Comparison of ENCODE assay signal across 9 mouse cellular contexts in the genomic region with DNA sequence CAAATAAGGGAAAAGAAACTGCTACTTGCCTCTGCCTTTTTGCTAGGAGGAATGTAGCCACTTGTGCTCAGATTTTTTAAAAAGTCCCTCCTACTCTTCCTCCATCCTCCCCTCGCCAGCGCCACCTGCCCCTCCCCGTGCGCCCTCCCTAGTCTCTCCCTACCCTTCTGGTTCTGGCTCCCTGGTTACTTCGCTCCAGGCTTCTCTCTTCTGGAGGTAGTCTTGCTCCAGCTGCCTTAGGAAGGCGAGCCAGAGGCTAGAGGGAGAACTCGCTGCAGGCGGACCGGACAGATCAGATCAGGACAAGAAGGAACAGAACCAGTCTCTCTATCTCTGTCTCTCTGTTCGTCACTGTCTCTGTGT. TPM values are rescaled to one million over a fixed set of nuclear protein-coding genes. Genes with fewer than 3 reads are reported as not detected.
DNase-seq lines count a peak whose midpoint lies in the region; ATAC-seq lines count a peak whose summit lies in the region.
"Had no signal": no experiment of that assay in that cellular context is flagged by ENCODE, and none has a peak within 500 bp of the region (broad histone marks: within the 10 kb centered on the region; RNA-seq: fewer than 3 reads in every experiment).

A gene (plus strand): TSS at position 152 of the 363 bp plus-strand sequence.

- no peak for DNase-seq in heart, postnatal 4 days
- DNase-seq in embryonic facial prominence, embryonic 10.5 days (ENCODE audit: low spot score) = peak; percentile 43
- DNase-seq in left cerebral cortex, postnatal 4 days = no peak
- no peak for DNase-seq in natural killer cell, adult 2 months (ENCODE audit: low spot score in 2 of 2)
- no peak for DNase-seq in thymus, postnatal 4 days

- intact Hi-C loops in left cerebral cortex, postnatal 4 days (cut with DNase I) = no loop called here

- H3K4me2 ChIP-seq in heart, embryonic 15.5 days = peak within 1 kb of the TSS; percentile 99
- H3K4me2 ChIP-seq in hindbrain, embryonic 12.5 days (replicated peaks) = peak within 1 kb of the TSS; percentile 100
- peak within 1 kb of the TSS; percentile 99 for H3K4me2 ChIP-seq in midbrain, embryonic 13.5 days (replicated peaks)

- peaks cover 62% of the 10 kb centered on the region for H3K27me3 ChIP-seq in heart, embryonic 15.5 days
- H3K27me3 ChIP-seq in embryonic facial prominence, embryonic 10.5 days (replicated peaks; ENCODE audit: low read depth, poor library complexity, severe bottlenecking) = peaks cover 71% of the 10 kb centered on the region
- peaks cover 55% of the 10 kb centered on the region for H3K27me3 ChIP-seq in hindbrain, embryonic 12.5 days
- peaks cover 46% of the 10 kb centered on the region for H3K27me3 ChIP-seq in midbrain, embryonic 13.5 days
- H3K27me3 ChIP-seq: Patski had no signal

- peaks cover 12% of the 10 kb centered on the region for H3K4me1 ChIP-seq in heart, embryonic 15.5 days (replicated peaks)
- H3K4me1 ChIP-seq in embryonic facial prominence, embryonic 10.5 days = peaks cover 30% of the 10 kb centered on the region
- H3K4me1 ChIP-seq in hindbrain, embryonic 12.5 days = peaks cover 11% of the 10 kb centered on the region
- H3K4me1 ChIP-seq in midbrain, embryonic 13.5 days (replicated peaks) = peaks cover 17% of the 10 kb centered on the region

- H3K9me3 ChIP-seq in heart, embryonic 15.5 days (replicated peaks) = no peaks in the 10 kb centered on the region
- H3K9me3 ChIP-seq in embryonic facial prominence, embryonic 10.5 days = no peaks in the 10 kb centered on the region
- no peaks in the 10 kb centered on the region for H3K9me3 ChIP-seq in hindbrain, embryonic 12.5 days (replicated peaks)
- no peaks in the 10 kb centered on the region for H3K9me3 ChIP-seq in midbrain, embryonic 13.5 days

- ATAC-seq in heart, embryonic 15.5 days (replicated peaks; ENCODE audit: insufficient number of reproducible peaks, insufficient read depth, low FRiP score, low read depth) = 0 out of 2 replicates have a peak, but pooled peaks have one; percentile 35
- ATAC-seq in hindbrain, embryonic 12.5 days (ENCODE audit: low FRiP score) = peak; percentile 45
- ATAC-seq in midbrain, embryonic 13.5 days = peak; percentile 51

- WGBS in heart, embryonic 15.5 days = 3% methylated on average over 10 of the region's 10 CpGs
- 2% methylated on average over 10 of the region's 10 CpGs for WGBS in embryonic facial prominence, embryonic 10.5 days
- 4% methylated on average over 10 of the region's 10 CpGs for WGBS in hindbrain, embryonic 12.5 days
- WGBS in midbrain, embryonic 13.5 days = 1% methylated on average over 10 of the region's 10 CpGs

- no peak within 1 kb of the TSS for H3K27ac ChIP-seq in heart, embryonic 15.5 days
- peak within 1 kb of the TSS; percentile 40 for H3K27ac ChIP-seq in embryonic facial prominence, embryonic 10.5 days (replicated peaks)
- no peak within 1 kb of the TSS for H3K27ac ChIP-seq in hindbrain, embryonic 12.5 days
- H3K27ac ChIP-seq in midbrain, embryonic 13.5 days = no peak within 1 kb of the TSS

- peak within 1 kb of the TSS; percentile 49; the same call in 1 of the 2 replicates for H3K9ac ChIP-seq in heart, embryonic 15.5 days
- peak within 1 kb of the TSS; percentile 67 for H3K9ac ChIP-seq in hindbrain, embryonic 12.5 days
- H3K9ac ChIP-seq in midbrain, embryonic 13.5 days (replicated peaks) = peak within 1 kb of the TSS; percentile 62

- H3K36me3 ChIP-seq in heart, embryonic 15.5 days = no peaks in the 10 kb centered on the region
- no peaks in the 10 kb centered on the region for H3K36me3 ChIP-seq in embryonic facial prominence, embryonic 10.5 days (replicated peaks)
- no peaks in the 10 kb centered on the region for H3K36me3 ChIP-seq in hindbrain, embryonic 12.5 days
- H3K36me3 ChIP-seq in midbrain, embryonic 13.5 days = no peaks in the 10 kb centered on the region

- peak within 1 kb of the TSS; percentile 61 for H3K4me3 ChIP-seq in heart, embryonic 15.5 days
- H3K4me3 ChIP-seq in embryonic facial prominence, embryonic 10.5 days = peak within 1 kb of the TSS; percentile 69
- peak within 1 kb of the TSS; percentile 57 for H3K4me3 ChIP-seq in hindbrain, embryonic 12.5 days
- H3K4me3 ChIP-seq in midbrain, embryonic 13.5 days (replicated peaks) = peak within 1 kb of the TSS; percentile 58

RNA-seq across cellular contexts. Expression of the gene that starts here (rescaled TPM):
- 0.83 and 2.1 TPM in 2 replicates for polyA plus RNA-seq in heart, embryonic 15.5 days (2015; fragmentation: Nextera tagmentation; extraction: Ambion mirVana)
- under 1 TPM; 0.23 to 0.24 TPM for total RNA-seq in heart, postnatal 4 days (2021)
- polyA plus RNA-seq in embryonic facial prominence, embryonic 10.5 days (2016; fragmentation: Nextera tagmentation; extraction: Ambion mirVana) = 0.78 and 1.1 TPM in 2 replicates
- polyA plus RNA-seq in hindbrain, embryonic 12.5 days (2016; fragmentation: Nextera tagmentation; extraction: Ambion mirVana) = 2.5 and 2.7 TPM in 2 replicates
- total RNA-seq in left cerebral cortex, postnatal 4 days (2021) = 10 to 100 TPM; 10.0 to 10.3 TPM
- polyA plus RNA-seq in midbrain, embryonic 13.5 days (2015; fragmentation: Nextera tagmentation; extraction: Ambion mirVana) = 1.0 and 1.1 TPM in 2 replicates

Comparison
In these comparisons a context has a peak if more than half of its experiments do, and no peak if none do; other contexts are left out.
1. RNA of the gene that starts here (total RNA-seq): 10.0 to 10.3 TPM in left cerebral cortex, postnatal 4 days; 0.23 to 0.24 TPM in heart, postnatal 4 days; every median in the first group is over 4 times any median in the second.
2. Peak in every context shown above with its lines, with median percentiles within 50 percentile points of each other: ATAC-seq, H3K4me2 ChIP-seq, H3K4me3 ChIP-seq and H3K9ac ChIP-seq.